Mouse (Mus musculus) activated CD4-positive, CD25-positive, alpha-beta regulatory T cell, adult 4 months (primary cell): ENCODE results near the gene 2010111I01Rik. TPM values are rescaled to one million over a fixed set of nuclear protein-coding genes. Genes with fewer than 3 reads are reported as not detected.
A peak's percentile ranks its signal among the peaks of the same experiment; 100 is the strongest.
"Not testable (repeated sequence)": the region's sequence is repeated elsewhere in the genome, so short reads cannot be mapped to it uniquely, and the experiment has no call there.

ENCODE experiments used
- ATAC-seq: one replicate; pipeline ENCODE4 v1.8.0; 2017
- polyA plus RNA-seq, 2 experiments: library from polyadenylated mRNA; unstranded; fragments of 100-300 nt; shearing (Covaris generic); gene quantifications; one replicate each; pipeline ENCODE4 v1.2.1; 2017

2010111I01Rik gene
- 100 to 1,000 TPM; 210 to 226 TPM for polyA plus RNA-seq

DNA sequence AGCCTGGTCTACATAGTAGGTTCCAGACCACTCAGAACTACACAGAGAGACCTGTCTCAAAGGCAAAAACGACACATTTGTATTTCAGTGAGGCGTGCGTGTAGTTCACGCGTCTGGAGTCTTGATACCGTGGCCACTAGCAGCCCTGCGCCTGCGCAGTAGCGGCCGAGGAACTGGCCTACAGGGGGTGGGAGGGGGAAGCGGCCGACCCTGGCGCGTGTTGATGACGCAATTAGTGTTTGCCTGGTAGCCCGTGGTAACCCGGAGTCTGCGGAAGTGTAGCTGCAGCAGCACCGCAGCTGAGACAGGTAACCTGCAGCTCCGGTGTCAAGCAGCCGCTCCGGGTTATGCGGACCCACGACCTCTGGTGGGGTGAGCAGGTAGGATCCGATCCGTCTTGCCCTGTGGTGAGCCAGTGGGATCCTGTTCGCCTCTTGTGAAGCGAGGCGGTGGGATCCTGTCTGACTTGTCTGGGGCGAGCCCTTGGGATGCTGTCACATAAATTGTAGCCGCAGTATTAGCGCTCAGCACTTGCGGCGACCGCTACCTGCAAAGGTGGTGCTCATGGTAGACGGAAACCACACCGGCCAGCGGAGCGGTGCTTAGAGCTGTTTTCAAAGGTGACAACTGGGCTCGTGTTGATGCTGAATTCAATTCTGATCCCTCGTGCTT, at the start of gene 2010111I01Rik:
Gene 2010111I01Rik (plus strand): TSS at position 254 of the 672 bp plus-strand sequence.
- peak; percentile 92 for ATAC-seq

- ATAC-seq: no peak
These were observed 48.0 kb upstream of the 2010111I01Rik start for GRCm38 (mm10) chr13:62916675-62917074.

- no peak for ATAC-seq
These were observed 47.1 kb upstream of the 2010111I01Rik start for GRCm38 (mm10) chr13:62917416-62918110.

GRCm38 (mm10) chr13:62919647-62920341, 44.9 kb upstream of the 2010111I01Rik start:
- ATAC-seq: peak; percentile 36

DNA sequence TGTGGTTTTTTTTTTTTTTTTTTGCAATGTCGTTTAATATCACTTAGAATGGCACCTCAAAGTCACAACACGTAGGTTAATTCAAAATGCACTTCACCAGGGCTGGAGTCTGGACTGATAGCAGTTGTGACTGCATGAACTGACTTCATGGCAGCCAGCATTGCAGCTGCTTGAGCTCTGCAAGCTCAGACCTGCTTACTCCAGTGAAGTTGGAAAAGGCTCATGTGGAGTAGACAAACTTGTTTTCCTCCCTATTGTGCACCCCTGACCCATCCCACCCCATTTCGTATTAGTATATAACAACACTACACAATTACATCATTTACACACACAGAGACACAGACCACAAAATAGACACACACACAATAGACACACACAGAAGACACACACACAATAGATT, 42.0 kb upstream of the 2010111I01Rik start:
- no peak for ATAC-seq

DNA sequence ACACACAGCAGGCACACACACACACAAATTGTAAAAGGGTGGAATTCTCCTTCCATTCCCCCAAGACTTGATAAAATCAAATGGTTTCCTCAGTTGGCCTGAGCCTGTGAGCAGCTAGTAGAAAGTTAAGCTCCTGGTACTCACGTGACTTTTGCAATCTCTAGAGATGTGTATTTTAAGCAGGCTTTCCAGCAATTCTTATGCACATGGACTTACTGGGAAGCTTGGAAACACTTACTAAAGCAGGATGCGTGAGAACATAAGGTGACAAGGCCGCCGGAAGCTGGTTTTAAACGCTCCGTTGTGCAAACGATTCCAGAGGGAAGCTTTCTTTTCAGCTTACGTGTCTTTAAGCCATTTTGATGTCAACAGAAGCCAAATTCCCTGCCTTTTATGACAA, 41.5 kb upstream of the 2010111I01Rik start:
- ATAC-seq: no peak

DNA sequence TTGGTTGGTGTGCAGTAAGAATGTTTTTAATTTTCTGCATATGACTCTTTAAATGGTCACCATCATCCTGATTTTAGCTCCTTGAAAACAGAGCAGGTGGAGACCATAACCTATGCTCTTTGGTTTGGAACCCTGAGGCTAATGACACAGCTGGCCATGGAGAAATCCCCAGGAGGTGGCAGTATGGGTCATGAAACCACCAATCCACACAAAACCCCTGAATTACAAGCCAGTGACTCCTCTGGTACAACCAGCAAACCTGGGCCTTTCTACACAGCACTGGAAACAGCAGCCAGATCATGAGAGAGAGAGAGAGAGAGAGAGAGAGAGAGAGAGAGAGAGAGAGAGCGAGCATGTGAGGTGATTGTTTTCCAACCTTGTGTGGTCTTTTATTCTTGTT, 38.2 kb upstream of the 2010111I01Rik start:
- ATAC-seq: no peak

DNA sequence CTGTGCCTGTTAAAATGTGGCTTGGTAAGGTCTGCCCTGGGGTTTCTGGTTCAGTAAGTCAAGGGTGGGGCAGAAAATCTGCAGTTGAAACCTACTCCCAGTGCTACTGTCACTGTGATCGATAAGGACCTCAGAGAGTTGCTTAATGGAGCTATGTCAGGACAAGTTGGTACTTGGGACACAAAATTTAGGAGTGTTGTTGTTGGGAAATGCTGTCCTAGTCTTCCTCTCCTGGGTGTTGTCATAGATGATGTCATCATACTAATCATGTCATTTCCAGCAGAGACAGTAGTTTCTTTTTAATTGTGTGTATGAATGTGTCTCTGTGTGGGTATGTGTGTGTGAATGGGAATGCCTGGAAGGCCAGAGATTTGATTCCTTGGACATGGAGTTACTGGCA, 37.2 kb upstream of the 2010111I01Rik start:
- ATAC-seq: no peak

GRCm38 (mm10) chr13:62929144-62929543, 35.5 kb upstream of the 2010111I01Rik start:
- ATAC-seq: not testable (repeated sequence)

DNA sequence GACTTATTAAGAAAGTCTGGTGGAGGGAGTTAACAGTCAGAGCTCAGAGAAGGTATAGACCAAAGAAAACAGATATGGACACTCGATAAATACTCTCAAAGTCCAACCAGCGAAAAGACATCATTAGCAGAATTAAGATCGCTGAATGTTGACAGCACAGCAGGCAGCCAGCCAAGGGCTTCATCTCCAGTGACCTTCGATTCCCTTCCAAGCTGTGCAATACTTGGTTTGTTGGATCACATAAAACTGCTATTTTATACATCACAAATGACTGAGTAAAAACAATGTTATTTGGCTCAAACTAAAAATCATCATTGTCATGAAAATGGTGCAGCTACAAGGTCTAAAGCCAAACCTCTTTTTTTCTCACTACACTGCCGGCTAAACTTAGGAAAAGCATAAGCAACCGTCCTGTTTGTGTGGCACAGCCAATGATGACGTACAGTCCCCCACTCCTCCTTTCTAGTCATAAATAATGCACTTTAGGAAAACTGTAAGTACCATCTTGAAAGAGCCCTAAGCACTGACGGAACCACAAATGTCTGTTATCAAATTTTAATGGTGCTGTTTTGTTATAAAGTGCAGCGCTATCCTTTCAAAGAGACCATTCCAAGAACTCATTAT, 34.8 kb upstream of the 2010111I01Rik start:
- ATAC-seq: no peak

DNA sequence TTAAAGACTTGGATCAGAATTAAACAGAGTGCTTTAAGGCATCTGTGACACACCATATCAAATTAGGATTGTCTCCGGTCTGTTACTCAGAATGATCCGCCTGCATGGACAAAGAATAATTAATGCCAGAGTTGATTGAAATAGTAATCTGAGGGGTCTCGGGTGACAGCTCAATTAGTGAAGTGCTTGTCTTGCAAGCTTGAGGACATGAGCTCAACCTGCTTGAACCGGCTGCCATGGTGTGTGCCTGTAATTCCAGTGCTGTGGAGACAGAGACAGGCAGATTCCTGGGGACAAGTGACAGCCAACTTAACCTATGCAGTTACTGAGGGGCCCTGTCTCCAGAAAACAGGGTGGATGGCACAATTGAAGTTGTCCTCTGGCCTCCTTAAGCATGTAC, 32.2 kb upstream of the 2010111I01Rik start:
- no peak for ATAC-seq

DNA sequence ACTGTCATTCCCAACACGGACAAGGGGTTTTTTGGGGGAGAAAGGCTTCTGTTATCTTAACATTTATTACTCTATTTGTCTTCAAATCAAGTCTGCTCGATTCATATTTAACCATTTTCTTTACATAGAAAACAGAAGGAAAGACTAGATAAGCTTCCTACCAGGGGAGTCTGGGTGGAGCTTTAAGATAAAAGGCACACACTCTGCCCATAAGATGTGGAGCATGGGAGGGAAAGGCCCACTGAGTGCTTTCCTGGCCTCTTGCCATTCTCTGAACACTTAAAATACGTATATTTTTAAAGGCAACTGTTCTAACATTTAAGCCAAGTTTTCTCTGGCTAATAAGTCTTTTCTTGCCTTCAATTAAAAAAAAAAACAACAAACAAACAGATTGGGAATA, 25.3 kb upstream of the 2010111I01Rik start:
- ATAC-seq: no peak

- no peak for ATAC-seq
These were observed 24.9 kb upstream of the 2010111I01Rik start for GRCm38 (mm10) chr13:62939797-62940196.

DNA sequence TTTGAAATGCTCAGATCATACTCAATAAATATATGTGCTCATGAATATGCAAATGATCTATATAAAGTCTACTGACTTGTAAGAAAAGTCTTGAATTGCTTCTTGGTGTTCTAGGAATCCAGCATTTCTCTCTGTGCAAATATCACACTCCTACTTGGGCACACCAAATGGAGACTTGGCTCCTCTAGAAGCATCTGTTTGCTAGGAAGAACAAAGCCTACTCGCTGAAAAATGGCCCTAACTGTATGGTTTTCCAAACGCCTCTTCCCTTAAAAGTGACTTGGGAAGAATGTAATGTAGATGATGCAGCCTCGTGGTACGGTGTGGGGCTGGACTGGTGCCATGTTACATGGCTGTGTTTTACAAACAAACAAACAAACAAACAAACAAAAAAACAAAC, 24.0 kb upstream of the 2010111I01Rik start:
- no peak for ATAC-seq

DNA sequence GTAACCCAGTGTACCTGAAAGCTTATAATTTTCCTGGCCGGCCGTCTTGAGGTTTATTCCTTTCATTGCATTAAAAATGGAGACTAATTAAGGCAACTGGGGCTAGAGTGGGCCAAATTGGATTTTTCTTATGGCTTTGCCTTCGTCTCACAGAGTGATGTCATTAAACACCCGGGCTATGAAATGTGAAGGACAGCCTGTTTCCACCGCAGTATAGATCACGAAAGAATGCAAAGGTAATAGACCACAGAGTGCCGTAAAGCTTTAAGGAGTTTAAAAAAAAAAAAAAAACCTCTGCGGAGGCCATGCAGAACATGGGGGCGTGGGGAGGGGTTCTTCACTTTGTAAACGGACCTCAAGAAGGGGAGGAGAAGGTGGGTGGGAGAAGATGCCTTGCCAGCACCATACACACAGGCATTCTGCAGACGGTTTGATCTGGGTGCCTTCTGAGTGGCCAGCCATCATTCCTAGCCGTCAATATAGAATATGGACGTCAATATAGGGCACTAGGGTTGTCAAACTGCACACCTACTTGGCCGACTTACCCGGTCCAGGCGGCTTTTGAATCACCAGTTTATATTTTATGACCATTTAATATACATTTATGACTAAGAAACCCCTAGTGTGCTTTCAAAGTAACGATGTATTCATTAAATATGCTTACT, 23.2 kb upstream of the 2010111I01Rik start:
- no peak for ATAC-seq

DNA sequence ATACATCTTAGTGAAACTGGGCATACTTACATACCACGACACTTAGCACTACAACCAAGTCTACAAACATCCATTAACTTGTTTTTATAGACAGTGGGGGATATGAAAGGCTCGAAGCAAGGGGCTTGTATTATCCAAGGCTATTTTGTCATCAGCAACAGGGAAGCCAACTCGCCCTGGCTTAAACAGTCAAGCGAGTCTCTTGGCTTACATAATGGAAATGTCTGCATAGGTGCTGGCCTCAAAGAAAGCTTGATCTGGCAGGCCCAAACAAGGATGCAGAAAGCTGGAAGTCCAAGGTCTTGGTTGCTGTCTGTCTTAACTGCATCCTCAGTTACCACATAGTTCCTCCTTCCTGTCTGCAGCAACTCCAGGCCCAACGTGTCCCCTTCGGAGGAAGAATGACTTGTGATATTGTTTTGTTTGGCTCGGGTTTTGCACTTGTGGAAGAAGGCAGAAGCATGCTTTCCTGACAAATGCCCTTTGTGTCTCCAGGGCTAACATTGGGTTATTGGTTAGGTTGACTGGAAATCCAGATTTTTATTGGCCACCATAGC, 21.3 kb upstream of the 2010111I01Rik start:
- ATAC-seq: no peak

- no peak for ATAC-seq
These were observed 20.6 kb upstream of the 2010111I01Rik start for GRCm38 (mm10) chr13:62944109-62944508.

- no peak for ATAC-seq
These were observed 15.0 kb upstream of the 2010111I01Rik start for GRCm38 (mm10) chr13:62949560-62950188.

DNA sequence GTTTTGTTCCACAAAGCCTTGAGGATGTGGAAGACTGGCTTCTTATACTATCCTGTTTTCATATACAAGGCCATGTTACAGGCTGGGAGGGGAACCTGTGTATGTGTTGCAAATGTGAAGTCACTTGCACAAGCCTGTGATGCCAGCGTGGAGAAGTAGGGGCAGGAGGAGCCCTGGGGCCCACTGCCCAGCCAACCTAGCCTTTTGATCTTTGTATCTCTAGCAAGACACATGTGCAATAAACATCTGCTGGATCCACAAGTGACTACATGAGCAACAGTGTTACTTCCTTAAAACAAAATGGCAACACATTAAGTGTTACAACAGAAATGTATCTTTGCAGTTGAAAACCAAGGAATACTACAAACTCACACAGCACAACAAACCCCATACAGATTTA, 13.1 kb upstream of the 2010111I01Rik start:
- ATAC-seq: no peak

DNA sequence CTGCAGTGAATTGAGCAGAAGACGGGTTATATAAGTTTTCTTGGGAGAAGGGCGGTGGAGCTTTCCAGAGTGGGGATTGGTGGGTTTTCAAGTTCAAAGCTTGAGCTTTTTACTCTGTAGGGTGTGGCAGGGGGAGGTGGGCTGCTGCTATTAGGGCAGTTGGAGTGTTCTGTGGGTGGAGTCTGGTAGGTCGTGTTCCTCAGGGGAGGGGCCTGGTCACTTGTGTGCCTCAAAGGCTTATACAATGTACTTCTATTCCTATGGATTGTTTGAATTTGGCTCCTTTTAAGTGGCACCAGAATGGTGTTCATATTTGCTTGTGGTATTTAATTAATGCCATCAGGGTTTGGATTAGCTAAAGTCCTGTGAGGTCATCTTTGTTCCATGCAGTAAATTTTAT, 12.6 kb upstream of the 2010111I01Rik start:
- no peak for ATAC-seq

- ATAC-seq: no peak
These were observed 12.1 kb upstream of the 2010111I01Rik start for GRCm38 (mm10) chr13:62952624-62953023.

GRCm38 (mm10) chr13:62955997-62956396, 8.7 kb upstream of the 2010111I01Rik start:
- no peak for ATAC-seq
